Comparison of ENCODE assay signal across 28 mouse cellular contexts in the genomic region with DNA sequence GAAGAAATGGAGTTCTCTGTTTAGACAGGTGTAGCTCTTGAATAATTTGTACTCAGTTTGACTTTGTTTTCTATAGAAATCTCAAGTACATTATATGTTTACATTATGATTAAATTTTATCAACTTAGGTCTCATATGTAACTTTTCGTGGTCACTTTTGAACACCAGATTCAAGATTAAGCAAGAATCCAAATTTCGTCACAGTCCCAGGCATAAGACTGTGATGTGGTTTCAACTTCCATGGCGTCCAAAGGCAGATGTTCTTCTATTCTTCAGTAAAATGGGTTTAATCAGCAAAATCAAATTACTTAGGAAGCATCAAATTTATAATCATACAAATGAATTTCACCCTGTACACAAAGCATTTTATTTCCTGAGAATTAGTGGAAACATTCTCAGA.
"Had no signal": no experiment of that assay in that cellular context is flagged by ENCODE, and none has a peak within 500 bp of the region (broad histone marks: within the 10 kb centered on the region; RNA-seq: fewer than 3 reads in every experiment).

No protein-coding gene starts in this region.

- H3K4me2 ChIP-seq: embryonic facial prominence, embryonic 12.5 days; embryonic facial prominence, embryonic 13.5 days; embryonic facial prominence, embryonic 15.5 days; forebrain, embryonic 12.5 days; forebrain, embryonic 13.5 days; forebrain, embryonic 15.5 days had no signal

- H3K9me3 ChIP-seq: embryonic facial prominence, embryonic 10.5 days; embryonic facial prominence, embryonic 12.5 days; embryonic facial prominence, embryonic 13.5 days; embryonic facial prominence, embryonic 15.5 days; forebrain, embryonic 10.5 days; forebrain, embryonic 12.5 days; forebrain, embryonic 13.5 days; forebrain, embryonic 15.5 days had no signal

- ATAC-seq: forebrain, embryonic 13.5 days; forebrain, embryonic 14.5 days; forebrain, embryonic 15.5 days; forebrain, embryonic 16.5 days; forebrain, postnatal 0 days had no signal

- H3K4me1 ChIP-seq: embryonic facial prominence, embryonic 12.5 days; forebrain, embryonic 13.5 days had no signal

- H3K4me3 ChIP-seq: embryonic facial prominence, embryonic 10.5 days; embryonic facial prominence, embryonic 12.5 days; embryonic facial prominence, embryonic 13.5 days; embryonic facial prominence, embryonic 15.5 days; erythroblast, embryonic 14.5 days; forebrain, embryonic 10.5 days; forebrain, embryonic 12.5 days; forebrain, embryonic 13.5 days; forebrain, embryonic 15.5 days; gastrocnemius, adult 2 months; heart, adult 2 months had no signal

- DNase-seq: cerebellum, adult 8-10 months; cerebellum, adult 9-10 months; cerebellum, adult 9-11 months; cerebellum, postnatal 10 days; cerebellum, postnatal 14 days; cerebellum, postnatal 25 days; cerebellum, postnatal 36 days; embryo, embryonic 11 days; forebrain, postnatal 0 days; gastrocnemius, adult 2 months; gastrocnemius, postnatal 10 days; gastrocnemius, postnatal 14 days; gastrocnemius, postnatal 25 days; gastrocnemius, postnatal 36 days; heart, adult 11 months; heart, adult 18-20 months; heart, adult 2 months had no signal

- H3K36me3 ChIP-seq: embryonic facial prominence, embryonic 10.5 days; embryonic facial prominence, embryonic 12.5 days; embryonic facial prominence, embryonic 13.5 days; embryonic facial prominence, embryonic 15.5 days; forebrain, embryonic 10.5 days; forebrain, embryonic 12.5 days; forebrain, embryonic 15.5 days had no signal

- H3K9ac ChIP-seq: embryonic facial prominence, embryonic 12.5 days; embryonic facial prominence, embryonic 13.5 days; embryonic facial prominence, embryonic 15.5 days; forebrain, embryonic 12.5 days; forebrain, embryonic 13.5 days; forebrain, embryonic 15.5 days; forebrain, postnatal 0 days had no signal

- H3K27me3 ChIP-seq: embryonic facial prominence, embryonic 12.5 days; embryonic facial prominence, embryonic 13.5 days; embryonic facial prominence, embryonic 15.5 days; forebrain, embryonic 12.5 days; forebrain, embryonic 13.5 days; forebrain, embryonic 15.5 days had no signal

- H3K27ac ChIP-seq: embryonic facial prominence, embryonic 10.5 days; embryonic facial prominence, embryonic 12.5 days; embryonic facial prominence, embryonic 13.5 days; embryonic facial prominence, embryonic 15.5 days; forebrain, embryonic 10.5 days; forebrain, embryonic 12.5 days; forebrain, embryonic 13.5 days; forebrain, embryonic 15.5 days; gastrocnemius, adult 2 months; heart, adult 2 months had no signal
